Mouse (Mus musculus): Measurements from ENCODE around the gene Fads1. TPM values are rescaled to one million over a fixed set of nuclear protein-coding genes. Genes with fewer than 3 reads are reported as not detected.
A peak's percentile ranks its signal among the peaks of the same experiment; 100 is the strongest.

Fads1 gene
- polyA plus RNA-seq, 1 experiment from 2014 or later, result 148 TPM

DNA sequence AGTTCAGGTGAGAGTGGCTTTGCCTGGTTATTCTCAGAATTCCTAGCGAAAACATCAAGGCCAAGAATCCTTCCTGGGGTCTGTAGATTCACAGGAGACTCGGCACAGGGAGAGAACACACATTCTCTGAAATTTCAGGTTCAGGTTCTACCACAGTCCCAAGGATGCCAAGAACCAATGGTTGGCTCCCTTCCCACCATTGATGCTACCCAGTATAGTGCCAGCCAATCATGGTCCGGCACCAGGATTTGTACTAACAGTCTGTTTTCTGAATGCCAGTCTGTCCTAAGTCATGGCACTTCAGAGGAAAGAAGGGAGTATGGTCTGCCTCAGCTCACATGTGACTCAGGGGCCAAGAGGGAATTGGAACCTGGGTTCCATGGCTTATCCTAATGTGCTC is 3.2 kb downstream of the Fads1 start:
- Histone ChIP-seq H3K4me1 (ENCODE audit: control insufficient read depth, insufficient read depth, low read length) (peaks cover 21% of the 10 kb centered on the region), H3K27ac (ENCODE audit: low read depth, low read length) (no peak overlapping the region), H3K9me3 (ENCODE audit: control insufficient read depth, low read length) (no peaks in the 10 kb centered on the region), H3K27me3 (ENCODE audit: control insufficient read depth, insufficient read depth, low read length) (no peaks in the 10 kb centered on the region), H3K9ac (replicated peaks; ENCODE audit: low read depth, low read length) (no peak overlapping the region), H3K4me2 (ENCODE audit: low read depth, low read length) (no peak overlapping the region), H3K36me3 (ENCODE audit: control insufficient read depth, insufficient read depth, low read length) (peaks cover 47% of the 10 kb centered on the region), H3K4me3 (ENCODE audit: low read depth, low read length) (no peak overlapping the region)
- no peak for ATAC-seq (ENCODE audit: low read depth)
- 91% methylated on average over 3 of the region's 3 CpGs for WGBS

DNA sequence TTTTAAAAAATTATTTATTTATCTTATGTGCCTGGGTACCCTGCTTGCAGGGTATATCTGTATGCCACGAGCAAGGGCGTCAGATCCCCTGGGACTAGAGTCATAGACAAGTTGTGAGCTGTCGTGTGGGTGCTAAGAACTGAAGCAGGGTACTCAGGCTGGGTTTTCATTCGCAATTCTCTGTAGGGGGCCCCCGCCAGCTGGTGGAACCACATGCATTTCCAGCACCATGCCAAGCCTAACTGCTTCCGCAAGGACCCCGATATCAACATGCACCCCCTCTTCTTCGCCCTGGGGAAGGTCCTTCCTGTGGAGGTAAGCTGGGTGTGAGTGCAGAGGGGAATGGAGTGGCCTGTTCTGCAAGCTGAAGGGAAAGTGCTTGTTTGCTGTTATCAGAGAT is 3.9 kb downstream of the Fads1 start:
- Histone ChIP-seq H3K27me3 (ENCODE audit: control insufficient read depth, insufficient read depth, low read length) (no peaks in the 10 kb centered on the region), H3K4me1 (ENCODE audit: control insufficient read depth, insufficient read depth, low read length) (peaks cover 21% of the 10 kb centered on the region), H3K4me2 (ENCODE audit: low read depth, low read length) (no peak overlapping the region), H3K27ac (ENCODE audit: low read depth, low read length) (no peak overlapping the region), H3K36me3 (ENCODE audit: control insufficient read depth, insufficient read depth, low read length) (peaks cover 52% of the 10 kb centered on the region), H3K4me3 (ENCODE audit: low read depth, low read length) (no peak overlapping the region), H3K9ac (replicated peaks; ENCODE audit: low read depth, low read length) (no peak overlapping the region), H3K9me3 (ENCODE audit: control insufficient read depth, low read length) (no peaks in the 10 kb centered on the region)
- WGBS, result 96% methylated on average over 8 of the region's 8 CpGs
- ATAC-seq (ENCODE audit: low read depth), result no peak

DNA sequence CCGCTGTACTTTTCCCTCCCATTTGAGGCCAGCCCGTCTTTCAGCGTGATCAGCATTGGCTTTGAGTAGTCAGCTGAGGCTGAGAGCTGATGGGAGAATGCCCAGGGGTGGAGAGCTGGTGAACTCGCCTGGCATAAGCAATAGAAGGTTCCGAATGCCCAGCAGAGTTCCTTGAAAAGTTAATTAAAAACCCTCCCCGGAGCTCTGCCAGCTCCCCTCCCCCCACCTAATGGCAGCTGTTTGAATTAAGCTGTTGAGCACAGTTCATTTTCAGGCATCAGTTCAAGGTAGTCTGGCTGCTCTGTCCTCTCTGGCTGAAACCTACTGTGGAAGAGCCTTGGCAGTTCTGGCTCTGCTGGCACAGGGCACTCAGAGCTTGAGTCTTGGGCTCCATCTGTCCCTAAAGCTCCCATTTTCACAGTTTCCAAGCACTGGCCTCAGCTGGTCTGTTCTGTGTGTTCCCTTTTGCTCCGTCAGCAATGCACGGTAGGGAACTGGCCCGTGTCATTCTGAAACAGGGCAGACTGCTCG is 5.7 kb downstream of the Fads1 start:
- Histone ChIP-seq H3K9ac (replicated peaks; ENCODE audit: low read depth, low read length) (no peak overlapping the region), H3K4me2 (ENCODE audit: low read depth, low read length) (no peak overlapping the region), H3K4me3 (ENCODE audit: low read depth, low read length) (no peak overlapping the region), H3K9me3 (ENCODE audit: control insufficient read depth, low read length) (no peaks in the 10 kb centered on the region), H3K4me1 (ENCODE audit: control insufficient read depth, insufficient read depth, low read length) (peaks cover 17% of the 10 kb centered on the region), H3K27me3 (ENCODE audit: control insufficient read depth, insufficient read depth, low read length) (no peaks in the 10 kb centered on the region), H3K27ac (ENCODE audit: low read depth, low read length) (peak overlapping the region; percentile 10; the same call in 1 of the 2 replicates), H3K36me3 (ENCODE audit: control insufficient read depth, insufficient read depth, low read length) (peaks cover 68% of the 10 kb centered on the region)
- WGBS, result 57% methylated on average over 10 of the region's 10 CpGs
- peak; percentile 25; the same call in 1 of the 2 replicates for ATAC-seq (ENCODE audit: low read depth)

GRCm38 (mm10) chr19:10189022-10189421 is 6.3 kb downstream of the Fads1 start:
- 92% methylated on average over 6 of the region's 6 CpGs for WGBS

DNA sequence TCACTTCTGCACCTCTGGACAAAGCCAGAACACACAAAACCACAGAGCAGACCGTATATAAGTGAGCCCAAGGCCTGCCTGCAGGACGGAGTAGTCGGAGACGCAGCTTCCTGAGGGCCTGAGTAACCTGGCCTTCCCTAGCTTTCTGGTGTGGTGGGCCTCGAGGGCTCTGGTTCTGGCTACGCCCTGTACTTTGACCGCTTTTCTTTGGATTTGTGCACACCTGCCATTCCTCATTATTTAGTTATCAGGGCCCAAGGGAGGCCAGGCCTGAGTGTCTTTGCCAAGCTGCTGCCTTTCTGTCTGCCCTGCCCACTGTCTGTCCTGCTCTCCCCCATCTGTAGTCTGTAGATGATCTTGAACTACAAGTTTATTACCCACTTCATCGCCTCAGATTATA is 7.3 kb downstream of the Fads1 start:
- no peak overlapping the region for H3K9ac ChIP-seq (replicated peaks; ENCODE audit: low read depth, low read length)
- H3K9me3 ChIP-seq (ENCODE audit: control insufficient read depth, low read length), result no peaks in the 10 kb centered on the region
- ATAC-seq (ENCODE audit: low read depth), result no peak
- peaks cover 7% of the 10 kb centered on the region for H3K4me1 ChIP-seq (ENCODE audit: control insufficient read depth, insufficient read depth, low read length)
- no peak overlapping the region for H3K4me2 ChIP-seq (ENCODE audit: low read depth, low read length)
- H3K27me3 ChIP-seq (ENCODE audit: control insufficient read depth, insufficient read depth, low read length), result no peaks in the 10 kb centered on the region
- no peak overlapping the region for H3K27ac ChIP-seq (ENCODE audit: low read depth, low read length)
- 91% methylated on average over 8 of the region's 8 CpGs for WGBS
- H3K36me3 ChIP-seq (ENCODE audit: control insufficient read depth, insufficient read depth, low read length), result peaks cover 83% of the 10 kb centered on the region
- H3K4me3 ChIP-seq (ENCODE audit: low read depth, low read length), result no peak overlapping the region

More at GRCm38 (mm10) chr19:10189022-10189421, 6.3 kb downstream of the Fads1 start:
- H3K27me3 ChIP-seq (ENCODE audit: control insufficient read depth, insufficient read depth, low read length), result no peaks in the 10 kb centered on the region
- peaks cover 75% of the 10 kb centered on the region for H3K36me3 ChIP-seq (ENCODE audit: control insufficient read depth, insufficient read depth, low read length)
- H3K4me2 ChIP-seq (ENCODE audit: low read depth, low read length), result no peak overlapping the region
- no peak overlapping the region for H3K9ac ChIP-seq (replicated peaks; ENCODE audit: low read depth, low read length)
- H3K9me3 ChIP-seq (ENCODE audit: control insufficient read depth, low read length), result no peaks in the 10 kb centered on the region
- H3K27ac ChIP-seq (ENCODE audit: low read depth, low read length), result no peak overlapping the region; the same call in 1 of the 2 replicates
- ATAC-seq (ENCODE audit: low read depth), result no peak
- H3K4me3 ChIP-seq (ENCODE audit: low read depth, low read length), result no peak overlapping the region
- H3K4me1 ChIP-seq (ENCODE audit: control insufficient read depth, insufficient read depth, low read length), result peaks cover 17% of the 10 kb centered on the region

GRCm38 (mm10) chr19:10190796-10191195 is 8.1 kb downstream of the Fads1 start:
- WGBS, result 57% methylated on average over 2 of the region's 2 CpGs

GRCm38 (mm10) chr19:10191326-10191725 is 8.6 kb downstream of the Fads1 start:
- Histone ChIP-seq H3K4me1 (ENCODE audit: control insufficient read depth, insufficient read depth, low read length) (no peaks in the 10 kb centered on the region), H3K36me3 (ENCODE audit: control insufficient read depth, insufficient read depth, low read length) (peaks cover 79% of the 10 kb centered on the region), H3K27ac (ENCODE audit: low read depth, low read length) (no peak overlapping the region), H3K4me3 (ENCODE audit: low read depth, low read length) (no peak overlapping the region), H3K27me3 (ENCODE audit: control insufficient read depth, insufficient read depth, low read length) (no peaks in the 10 kb centered on the region), H3K9me3 (ENCODE audit: control insufficient read depth, low read length) (no peaks in the 10 kb centered on the region), H3K9ac (replicated peaks; ENCODE audit: low read depth, low read length) (no peak overlapping the region), H3K4me2 (ENCODE audit: low read depth, low read length) (no peak overlapping the region)
- WGBS, result 78% methylated on average over 7 of the region's 7 CpGs
- ATAC-seq (ENCODE audit: low read depth), result no peak

More at GRCm38 (mm10) chr19:10190796-10191195, 8.1 kb downstream of the Fads1 start:
- no peak overlapping the region for H3K9ac ChIP-seq (replicated peaks; ENCODE audit: low read depth, low read length)
- no peak for ATAC-seq (ENCODE audit: low read depth)
- H3K27ac ChIP-seq (ENCODE audit: low read depth, low read length), result no peak overlapping the region
- no peak overlapping the region for H3K4me3 ChIP-seq (ENCODE audit: low read depth, low read length)
- H3K36me3 ChIP-seq (ENCODE audit: control insufficient read depth, insufficient read depth, low read length), result peaks cover 82% of the 10 kb centered on the region
- no peaks in the 10 kb centered on the region for H3K9me3 ChIP-seq (ENCODE audit: control insufficient read depth, low read length)
- no peaks in the 10 kb centered on the region for H3K4me1 ChIP-seq (ENCODE audit: control insufficient read depth, insufficient read depth, low read length)
- H3K4me2 ChIP-seq (ENCODE audit: low read depth, low read length), result no peak overlapping the region
- no peaks in the 10 kb centered on the region for H3K27me3 ChIP-seq (ENCODE audit: control insufficient read depth, insufficient read depth, low read length)

- no peaks in the 10 kb centered on the region for H3K9me3 ChIP-seq (ENCODE audit: control insufficient read depth, low read length)
- no peaks in the 10 kb centered on the region for H3K4me1 ChIP-seq (ENCODE audit: control insufficient read depth, insufficient read depth, low read length)
- no peak overlapping the region for H3K27ac ChIP-seq (ENCODE audit: low read depth, low read length)
- no peaks in the 10 kb centered on the region for H3K27me3 ChIP-seq (ENCODE audit: control insufficient read depth, insufficient read depth, low read length)
- peaks cover 58% of the 10 kb centered on the region for H3K36me3 ChIP-seq (ENCODE audit: control insufficient read depth, insufficient read depth, low read length)
- ATAC-seq (ENCODE audit: low read depth), result no peak
- 88% methylated on average over 11 of the region's 11 CpGs for WGBS
- no peak overlapping the region for H3K4me2 ChIP-seq (ENCODE audit: low read depth, low read length)
- H3K4me3 ChIP-seq (ENCODE audit: low read depth, low read length), result no peak overlapping the region
- no peak overlapping the region for H3K9ac ChIP-seq (replicated peaks; ENCODE audit: low read depth, low read length)
Observed at GRCm38 (mm10) chr19:10194337-10194736, 11.6 kb downstream of the Fads1 start.

DNA sequence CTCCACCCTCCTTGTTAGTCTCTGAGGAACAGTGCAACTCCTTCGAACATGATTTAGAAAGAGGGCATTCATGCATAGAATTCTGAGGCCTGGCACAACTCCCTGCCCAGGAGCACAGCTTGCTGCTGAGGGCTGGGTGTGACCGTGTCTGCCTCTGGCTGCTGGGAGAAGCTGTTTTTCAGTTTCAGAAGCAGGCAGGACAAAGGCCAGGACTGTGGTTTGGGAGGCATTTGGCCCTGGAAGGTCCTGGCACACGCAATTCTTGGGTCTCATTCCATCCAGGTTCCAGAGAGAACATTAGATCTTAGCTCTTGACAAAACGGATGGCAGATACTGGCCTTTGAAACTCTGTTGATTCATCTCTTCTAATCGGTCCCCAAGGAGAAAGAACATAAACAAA is 12.6 kb downstream of the Fads1 start:
- Histone ChIP-seq H3K9ac (replicated peaks; ENCODE audit: low read depth, low read length) (no peak overlapping the region), H3K9me3 (ENCODE audit: control insufficient read depth, low read length) (no peaks in the 10 kb centered on the region), H3K27me3 (ENCODE audit: control insufficient read depth, insufficient read depth, low read length) (no peaks in the 10 kb centered on the region), H3K4me3 (ENCODE audit: low read depth, low read length) (no peak overlapping the region), H3K4me1 (ENCODE audit: control insufficient read depth, insufficient read depth, low read length) (no peaks in the 10 kb centered on the region), H3K36me3 (ENCODE audit: control insufficient read depth, insufficient read depth, low read length) (peaks cover 59% of the 10 kb centered on the region), H3K27ac (ENCODE audit: low read depth, low read length) (no peak overlapping the region), H3K4me2 (ENCODE audit: low read depth, low read length) (no peak overlapping the region)
- WGBS, result 69% methylated on average over 5 of the region's 5 CpGs
- no peak for ATAC-seq (ENCODE audit: low read depth)

Data from neural tube, embryonic 14.5 days (tissue).